Mouse (Mus musculus) midbrain, embryonic 11.5 days (tissue): ENCODE measurements around the gene Klhdc7a. TPM values are rescaled to one million over a fixed set of nuclear protein-coding genes. Genes with fewer than 3 reads are reported as not detected.
A peak's percentile ranks its signal among the peaks of the same experiment; 100 is the strongest.

Experiments
- ATAC-seq: fragments of 200-750 bp; cut with Nextera tagmentation; 2 replicates; pipeline ENCODE4 v1.8.0; 2017; ENCODE audit warnings: moderate TSS enrichment, moderate library complexity; ENCODE audit not compliant: low FRiP score
- DNase-seq: peaks from one replicate; pipeline ENCODE4 v3.0.0; 2015; ENCODE audit warnings: low spot score; ENCODE audit errors: missing footprints
- H3K27ac ChIP-seq: fragments of 300-500 bp; sonication (generic); 2 replicates; pipeline ENCODE4 v1.5.1; 2014; ENCODE audit warnings: low read depth, low read length
- H3K27me3 ChIP-seq: fragments of 300-500 bp; sonication (generic); 2 replicates; pipeline ENCODE4 v1.6.1; 2014; ENCODE audit warnings: mild to moderate bottlenecking, low read length, moderate library complexity, mixed read lengths; ENCODE audit not compliant: control insufficient read depth, insufficient read depth
- H3K36me3 ChIP-seq: fragments of 300-500 bp; sonication (generic); 2 replicates; pipeline ENCODE4 v1.6.1; 2014; ENCODE audit warnings: mild to moderate bottlenecking, low read length, moderate library complexity, mixed read lengths; ENCODE audit not compliant: control insufficient read depth, insufficient read depth
- H3K4me1 ChIP-seq: fragments of 300-500 bp; sonication (generic); 2 replicates; pipeline ENCODE4 v1.6.1; 2014; ENCODE audit warnings: low read length; ENCODE audit not compliant: control insufficient read depth, insufficient read depth
- H3K4me2 ChIP-seq: fragments of 300-500 bp; sonication (generic); 2 replicates; pipeline ENCODE4 v1.6.1; 2014; ENCODE audit warnings: mild to moderate bottlenecking, moderate library complexity
- H3K4me3 ChIP-seq: fragments of 300-500 bp; sonication (generic); 2 replicates; pipeline ENCODE4 v1.5.1; 2014; ENCODE audit warnings: low read depth, low read length
- H3K9ac ChIP-seq: fragments of 300-500 bp; sonication (generic); 2 replicates; pipeline ENCODE4 v1.6.1; 2014; ENCODE audit warnings: low read length
- H3K9me3 ChIP-seq: fragments of 300-500 bp; sonication (generic); 2 replicates; pipeline ENCODE4 v1.6.1; 2016; ENCODE audit warnings: low read length; ENCODE audit not compliant: control insufficient read depth
- WGBS: fragments of 180-500 bp; shearing (Covaris S2); extraction: QIAGEN DNeasy Blood & Tissue Kit; methylation state at CpG from one replicate; pipeline ENCODE4 v1.1.7; 2014; 5-methylcytosine and 5-hydroxymethylcytosine counted together
- polyA plus RNA-seq: library from polyadenylated mRNA; unstranded; fragments of >200 nt; fragmentation: Nextera tagmentation; extraction: Ambion mirVana; gene quantifications from 2 replicates; pipeline ENCODE4 v1.2.1, GENCODE M21; 2014

The Klhdc7a gene
- polyA plus RNA-seq, 1 experiment from 2014 or later: 0.10 TPM

DNA sequence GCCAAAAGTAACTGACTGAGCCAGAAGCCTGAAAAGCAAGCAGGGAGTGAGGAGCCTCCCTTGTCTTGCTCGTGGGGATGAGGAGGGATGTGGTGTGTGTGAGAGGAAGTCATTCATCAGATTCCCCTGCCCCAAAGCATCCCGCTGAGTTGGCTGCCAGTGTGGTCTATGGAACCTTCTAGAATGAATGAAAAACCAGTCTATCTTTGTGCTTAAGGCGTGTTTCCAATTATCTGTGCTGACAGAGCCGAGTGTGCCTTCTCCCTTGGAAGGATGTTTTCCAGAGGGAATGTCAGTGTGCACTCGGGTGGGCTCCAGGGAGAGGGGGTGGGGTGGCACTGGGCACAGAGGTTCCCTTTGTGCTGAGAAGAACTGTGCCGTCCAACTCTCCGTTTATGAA is 19.2 kb downstream of the Klhdc7a start:
- no peak for DNase-seq
- H3K36me3 ChIP-seq: no peaks in the 10 kb centered on the region
- H3K27me3 ChIP-seq: no peaks in the 10 kb centered on the region
- no peaks in the 10 kb centered on the region for H3K9me3 ChIP-seq
- H3K4me1 ChIP-seq: peaks cover 4% of the 10 kb centered on the region; the same call in 1 of the 2 replicates
- H3K27ac ChIP-seq: no peak overlapping the region
- no peak overlapping the region for H3K4me3 ChIP-seq
- H3K9ac ChIP-seq: no peak overlapping the region
- 27% methylated on average over 7 of the region's 7 CpGs for WGBS
- ATAC-seq: no peak
- no peak overlapping the region for H3K4me2 ChIP-seq

DNA sequence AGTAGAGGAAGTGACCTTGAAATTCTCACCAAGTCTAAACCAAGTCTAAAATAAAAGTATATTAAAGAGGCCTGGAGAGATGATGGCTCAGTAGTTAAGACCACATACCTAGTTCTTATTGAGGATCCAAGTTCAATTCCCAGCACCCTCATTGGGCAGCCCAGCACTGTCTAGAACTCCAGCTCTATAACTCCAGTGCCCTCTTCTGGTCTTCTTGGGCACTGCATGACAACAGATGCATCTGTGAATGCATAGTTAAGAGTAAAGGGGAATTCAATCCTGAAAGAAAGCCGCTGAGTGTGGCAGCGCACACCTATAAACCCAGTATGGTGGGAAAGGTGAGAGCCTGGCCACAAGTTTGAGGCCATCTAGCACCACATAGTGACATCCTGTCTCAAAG is 20.5 kb downstream of the Klhdc7a start:
- no peaks in the 10 kb centered on the region for H3K36me3 ChIP-seq
- ATAC-seq: no peak
- peaks cover 4% of the 10 kb centered on the region; the same call in 1 of the 2 replicates for H3K4me1 ChIP-seq
- H3K9me3 ChIP-seq: no peaks in the 10 kb centered on the region
- H3K4me2 ChIP-seq: no peak overlapping the region
- no peak overlapping the region for H3K9ac ChIP-seq
- no peak overlapping the region for H3K4me3 ChIP-seq
- DNase-seq: no peak
- H3K27me3 ChIP-seq: no peaks in the 10 kb centered on the region
- 86% methylated on average over 2 of the region's 2 CpGs for WGBS
- no peak overlapping the region for H3K27ac ChIP-seq

DNA sequence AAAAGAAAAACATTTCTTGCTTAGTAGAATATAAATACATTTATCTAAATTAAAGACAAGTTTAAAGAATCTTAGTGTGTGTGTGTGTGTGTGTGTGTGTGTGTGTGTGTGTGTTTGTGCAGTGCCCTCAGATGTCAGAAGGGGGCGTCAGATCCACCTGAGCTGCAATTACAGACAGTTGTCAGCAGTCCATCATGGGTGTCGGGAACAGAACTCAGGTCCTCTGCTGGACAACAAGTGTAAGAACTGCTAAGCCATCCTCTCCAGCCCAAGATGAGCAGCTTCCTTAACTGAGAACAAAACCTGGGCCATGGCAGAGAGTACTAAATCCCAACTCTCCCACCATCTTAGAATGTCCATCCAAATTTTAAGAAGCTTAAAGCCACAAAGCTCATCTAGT is 26.0 kb downstream of the Klhdc7a start:
- H3K4me2 ChIP-seq: no peak overlapping the region
- H3K27ac ChIP-seq: no peak overlapping the region
- H3K9ac ChIP-seq: no peak overlapping the region
- 83% methylated on average over 2 of the region's 2 CpGs for WGBS
- ATAC-seq (no peak), DNase-seq (peak; percentile 1)
- H3K4me3 ChIP-seq: no peak overlapping the region
- no peaks in the 10 kb centered on the region for H3K9me3 ChIP-seq
- H3K4me1 ChIP-seq: no peaks in the 10 kb centered on the region; the same call in 1 of the 2 replicates
- H3K27me3 ChIP-seq: no peaks in the 10 kb centered on the region
- H3K36me3 ChIP-seq: no peaks in the 10 kb centered on the region

DNA sequence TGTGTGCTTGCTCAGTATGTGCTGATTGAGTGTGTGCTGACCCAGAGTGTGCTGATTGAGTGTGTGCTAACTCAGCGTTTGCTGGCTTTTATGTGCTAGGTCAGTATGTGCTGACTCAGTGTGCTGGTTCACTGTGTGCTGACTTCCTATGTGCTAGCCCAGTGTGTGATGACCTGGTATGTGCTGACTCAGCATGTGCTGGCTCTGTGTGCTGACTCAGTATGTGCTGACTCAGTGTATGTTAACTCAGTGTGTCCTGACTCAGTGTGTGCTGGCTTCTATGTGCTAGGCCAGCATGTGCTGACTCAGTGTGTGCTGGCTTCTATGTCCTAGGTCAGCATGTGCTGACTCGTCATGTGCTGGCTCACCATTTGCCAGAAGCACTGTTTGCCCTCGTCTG is 32.3 kb downstream of the Klhdc7a start:
- H3K36me3 ChIP-seq: no peaks in the 10 kb centered on the region
- no peak overlapping the region for H3K4me2 ChIP-seq
- DNase-seq (no peak), ATAC-seq (no peak)
- H3K9me3 ChIP-seq: no peaks in the 10 kb centered on the region
- WGBS: 80% methylated on average over 3 of the region's 3 CpGs
- no peak overlapping the region for H3K9ac ChIP-seq
- H3K4me1 ChIP-seq: peaks cover 4% of the 10 kb centered on the region; the same call in 1 of the 2 replicates
- no peak overlapping the region for H3K4me3 ChIP-seq
- no peak overlapping the region for H3K27ac ChIP-seq
- no peaks in the 10 kb centered on the region for H3K27me3 ChIP-seq

DNA sequence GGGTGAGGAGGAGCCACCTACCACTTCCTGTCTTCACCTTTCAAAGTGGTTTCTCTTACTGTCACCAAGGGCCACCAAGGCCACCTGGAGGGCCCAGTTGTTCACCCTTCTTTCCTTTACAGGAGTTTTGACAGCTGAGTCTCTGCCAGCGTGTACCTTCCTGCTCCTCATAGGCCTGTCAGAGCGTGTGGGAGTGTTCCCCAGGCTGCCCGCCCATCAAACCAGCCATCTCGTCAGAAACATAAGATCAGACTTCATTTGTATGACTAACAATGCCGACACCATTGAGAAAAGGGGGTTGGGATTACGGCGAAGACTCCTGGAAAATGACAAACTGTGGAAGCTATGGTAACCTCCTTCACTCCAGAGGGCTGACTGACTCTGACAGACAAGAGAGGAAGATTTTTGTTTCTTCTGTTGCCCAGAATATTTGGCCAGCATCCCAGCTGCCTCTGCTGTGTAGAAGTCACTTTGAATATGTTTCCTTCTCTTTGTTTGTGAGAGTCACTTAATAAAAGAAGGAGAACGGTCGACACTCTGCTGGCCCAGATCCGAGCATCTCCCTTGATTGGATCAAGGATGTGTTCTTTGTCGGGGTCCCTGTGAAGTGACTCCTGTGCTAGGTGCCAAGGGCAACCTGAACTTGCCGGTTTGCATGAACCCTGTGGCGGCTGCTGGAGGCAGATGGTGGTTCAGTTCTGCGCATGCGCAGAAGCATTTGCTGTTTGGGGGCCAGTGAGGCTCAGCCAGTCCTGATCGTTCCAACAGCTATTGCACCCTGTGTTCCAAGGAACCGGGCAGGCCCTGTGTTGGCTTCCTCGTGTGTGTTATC is 34.6 kb downstream of the Klhdc7a start:
- ATAC-seq (no peak), DNase-seq (peak; percentile 65)
- Histone ChIP-seq H3K4me1 (peaks cover 4% of the 10 kb centered on the region; the same call in 1 of the 2 replicates), H3K36me3 (no peaks in the 10 kb centered on the region), H3K9me3 (no peaks in the 10 kb centered on the region), H3K27ac (no peak overlapping the region), H3K27me3 (no peaks in the 10 kb centered on the region; the same call in 1 of the 2 replicates), H3K4me3 (no peak overlapping the region), H3K4me2 (no peak overlapping the region), H3K9ac (no peak overlapping the region)
- 84% methylated on average over 18 of the region's 18 CpGs for WGBS

DNA sequence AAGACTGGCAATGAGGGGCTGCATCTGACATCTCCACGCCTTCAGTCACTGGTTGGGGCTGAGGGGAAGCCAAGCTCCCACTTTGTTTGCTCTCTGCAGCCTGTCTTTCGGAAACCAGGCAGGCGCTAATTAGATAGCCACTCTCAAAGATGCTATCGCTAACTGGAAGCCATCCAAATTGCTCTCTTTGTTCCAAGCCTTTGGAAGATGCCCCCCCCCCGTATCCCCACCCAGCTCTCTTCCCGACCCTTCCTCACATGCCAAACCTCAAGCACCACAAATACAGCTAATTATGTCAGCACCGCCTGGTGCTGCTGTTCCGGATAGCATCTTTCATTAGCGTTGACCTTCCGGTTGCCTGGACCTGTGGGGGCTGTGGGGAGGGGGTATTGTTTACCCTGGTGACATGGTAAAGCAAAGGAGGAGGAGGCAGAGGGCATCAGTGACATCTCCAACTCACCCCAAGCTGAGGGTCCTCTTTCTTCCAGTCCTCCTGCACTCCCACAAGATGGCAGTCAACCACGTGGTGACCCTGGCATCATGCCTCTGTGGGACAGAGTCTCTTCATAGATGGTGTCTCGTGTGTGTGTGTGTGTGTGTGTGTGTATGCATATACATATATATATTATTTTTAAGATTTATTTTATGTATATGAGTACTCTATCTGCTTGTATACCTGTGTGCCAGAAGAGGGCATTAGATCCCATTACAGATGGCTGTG is 35.9 kb downstream of the Klhdc7a start:
- Histone ChIP-seq H3K9me3 (no peaks in the 10 kb centered on the region), H3K9ac (no peak overlapping the region), H3K4me1 (peaks cover 6% of the 10 kb centered on the region), H3K4me3 (no peak overlapping the region), H3K4me2 (no peak overlapping the region), H3K27ac (no peak overlapping the region), H3K27me3 (no peaks in the 10 kb centered on the region; the same call in 1 of the 2 replicates), H3K36me3 (no peaks in the 10 kb centered on the region)
- DNase-seq (peak; percentile 57), ATAC-seq (no peak)
- 62% methylated on average over 12 of the region's 12 CpGs for WGBS

DNA sequence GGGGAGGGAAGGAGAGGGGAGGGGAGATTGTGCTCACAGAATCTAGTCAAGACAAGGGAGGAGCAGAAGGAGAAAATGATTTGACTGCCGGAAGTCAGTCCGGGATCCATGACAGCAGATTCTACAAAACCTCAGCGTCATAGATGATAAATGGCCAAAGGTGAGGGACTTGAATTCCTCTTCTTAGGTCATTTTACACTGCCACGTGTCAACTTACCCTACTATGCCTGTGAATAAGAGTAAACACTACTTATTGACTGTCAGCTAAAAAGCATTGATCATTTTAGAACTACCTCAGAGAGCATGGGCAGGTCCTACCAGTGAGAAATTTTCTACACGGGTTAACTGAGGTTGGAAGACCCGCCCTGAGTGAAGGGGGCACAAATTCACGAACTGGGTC is 36.9 kb downstream of the Klhdc7a start:
- 60% methylated on average over 7 of the region's 7 CpGs for WGBS
- H3K36me3 ChIP-seq: no peaks in the 10 kb centered on the region

DNA sequence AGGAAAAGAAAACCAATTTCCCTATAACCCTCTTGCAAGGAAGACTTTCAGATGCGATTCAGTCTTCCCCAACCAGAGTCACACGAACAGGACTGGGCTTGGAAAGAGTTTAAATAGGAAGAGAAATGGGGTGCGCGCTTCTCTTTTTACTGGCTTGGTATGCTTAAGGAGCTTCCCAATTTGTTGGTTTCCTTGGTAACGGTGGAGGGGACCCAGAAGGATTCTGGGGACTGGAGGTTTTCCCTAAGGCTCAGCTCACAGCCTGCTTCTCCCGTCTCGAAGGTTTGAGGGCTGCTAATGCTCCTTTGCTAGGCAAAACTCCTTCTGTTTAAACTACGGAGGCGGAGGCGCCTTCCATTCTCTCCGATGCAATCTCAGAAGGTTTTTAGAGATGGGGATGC is 41.7 kb downstream of the Klhdc7a start:
- peak; percentile 42; the same call in 1 of the 2 replicates for ATAC-seq
- Histone ChIP-seq H3K27ac (peak overlapping the region; percentile 70), H3K4me3 (peak overlapping the region; percentile 16), H3K27me3 (no peaks in the 10 kb centered on the region; the same call in 1 of the 2 replicates), H3K9ac (peak overlapping the region; percentile 41; the same call in 1 of the 2 replicates), H3K4me1 (peaks cover 17% of the 10 kb centered on the region), H3K36me3 (no peaks in the 10 kb centered on the region), H3K4me2 (peak overlapping the region; percentile 43), H3K9me3 (no peaks in the 10 kb centered on the region)
- WGBS: 2% methylated on average over 11 of the region's 11 CpGs
- peak; percentile 95 for DNase-seq

More for the DNA sequence above, 36.9 kb downstream of the Klhdc7a start:
- Histone ChIP-seq H3K9me3 (no peaks in the 10 kb centered on the region), H3K27me3 (no peaks in the 10 kb centered on the region; the same call in 1 of the 2 replicates), H3K27ac (no peak overlapping the region), H3K4me3 (no peak overlapping the region), H3K4me2 (no peak overlapping the region), H3K4me1 (peaks cover 15% of the 10 kb centered on the region), H3K9ac (no peak overlapping the region)
- no peak for ATAC-seq
- DNase-seq: peak; percentile 76
